Mouse (Mus musculus): ENCODE data around the gene Crtc1. TPM values are rescaled to one million over a fixed set of nuclear protein-coding genes. Genes with fewer than 3 reads are reported as not detected.
A peak's percentile ranks its signal among the peaks of the same experiment; 100 is the strongest.

Crtc1 gene
- polyA plus RNA-seq, 1 experiment from 2014 or later = 21.0 TPM

DNA sequence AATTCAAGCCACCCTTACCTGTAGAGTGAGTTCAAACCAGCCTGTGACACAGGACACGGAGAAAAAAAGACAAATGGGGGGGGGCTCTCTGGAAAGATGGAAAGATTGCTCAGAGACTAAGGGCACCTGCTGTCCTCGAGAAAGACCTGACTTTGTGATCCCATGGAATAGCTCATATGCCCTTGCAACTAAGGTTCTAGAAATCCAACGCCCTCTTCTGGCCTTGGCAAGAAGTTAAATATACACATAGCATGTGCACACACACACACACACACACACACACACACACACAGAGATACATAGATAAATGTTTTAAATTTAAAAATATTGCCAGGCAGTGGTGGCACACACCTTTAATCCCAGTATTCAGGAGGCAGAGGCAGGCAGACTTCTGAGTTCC is 867 bp upstream of the Crtc1 start:
- no peaks in the 10 kb centered on the region for H3K9me3 ChIP-seq (replicated peaks)
- peak overlapping the region; percentile 73 for H3K4me3 ChIP-seq (replicated peaks)
- no peaks in the 10 kb centered on the region for H3K27me3 ChIP-seq
- H3K36me3 ChIP-seq = no peaks in the 10 kb centered on the region
- H3K9ac ChIP-seq = no peak overlapping the region
- ATAC-seq (replicated peaks; ENCODE audit: low FRiP score) = 0 out of 2 replicates have a peak, but pooled peaks have one; percentile 3
- H3K27ac ChIP-seq = peak overlapping the region; percentile 81; the same call in 1 of the 2 replicates
- 51% methylated on average over 3 of the region's 3 CpGs for WGBS
- peaks cover 17% of the 10 kb centered on the region for H3K4me1 ChIP-seq
- H3K4me2 ChIP-seq = peak overlapping the region; percentile 81

DNA sequence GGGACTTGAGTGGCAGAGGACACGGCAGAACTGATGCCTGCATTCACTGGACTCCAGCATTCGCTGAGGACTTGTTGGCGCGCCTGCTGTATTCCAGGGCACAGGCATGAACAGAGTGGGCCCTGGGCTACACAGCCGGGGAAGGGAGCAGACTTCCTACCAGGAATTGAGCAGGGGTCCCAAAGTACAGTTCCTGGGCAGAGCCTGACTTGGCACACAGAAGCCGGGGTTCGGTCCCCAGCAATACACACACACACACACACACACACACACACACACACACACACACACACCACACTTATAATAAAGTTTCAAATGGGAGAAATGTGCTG is 435 bp upstream of the Crtc1 start:
- H3K27ac ChIP-seq = peak overlapping the region; percentile 81
- no peaks in the 10 kb centered on the region for H3K36me3 ChIP-seq
- H3K4me1 ChIP-seq = peaks cover 17% of the 10 kb centered on the region
- WGBS = 6% methylated on average over 7 of the region's 7 CpGs
- no peaks in the 10 kb centered on the region for H3K9me3 ChIP-seq (replicated peaks)
- peak overlapping the region; percentile 59 for H3K9ac ChIP-seq
- no peak for ATAC-seq (replicated peaks; ENCODE audit: low FRiP score)
- H3K4me3 ChIP-seq (replicated peaks) = peak overlapping the region; percentile 73
- H3K27me3 ChIP-seq = no peaks in the 10 kb centered on the region
- H3K4me2 ChIP-seq = peak overlapping the region; percentile 81

DNA sequence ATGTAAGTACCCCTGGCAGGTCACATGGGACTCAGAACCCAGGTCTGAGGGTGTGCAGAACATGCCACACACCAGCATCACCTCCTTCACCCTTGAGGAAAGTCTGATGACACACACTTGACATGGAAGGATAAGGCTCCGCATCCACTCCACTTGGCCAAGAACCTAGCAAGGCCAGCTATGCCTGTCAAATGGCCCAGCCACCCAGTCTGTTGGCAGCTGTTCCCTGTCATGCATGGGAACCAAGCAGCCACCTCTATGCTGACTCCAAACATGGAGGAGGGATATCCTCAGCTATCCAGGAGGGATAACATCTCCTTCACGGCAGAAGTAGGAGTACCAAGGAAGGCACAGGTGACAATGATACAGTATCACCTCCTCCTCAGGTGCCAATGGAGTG is 956 bp downstream of the Crtc1 start:
- ATAC-seq (replicated peaks; ENCODE audit: low FRiP score) = no peak
- no peak overlapping the region for H3K27ac ChIP-seq
- WGBS = 88% methylated on average over 2 of the region's 2 CpGs

DNA sequence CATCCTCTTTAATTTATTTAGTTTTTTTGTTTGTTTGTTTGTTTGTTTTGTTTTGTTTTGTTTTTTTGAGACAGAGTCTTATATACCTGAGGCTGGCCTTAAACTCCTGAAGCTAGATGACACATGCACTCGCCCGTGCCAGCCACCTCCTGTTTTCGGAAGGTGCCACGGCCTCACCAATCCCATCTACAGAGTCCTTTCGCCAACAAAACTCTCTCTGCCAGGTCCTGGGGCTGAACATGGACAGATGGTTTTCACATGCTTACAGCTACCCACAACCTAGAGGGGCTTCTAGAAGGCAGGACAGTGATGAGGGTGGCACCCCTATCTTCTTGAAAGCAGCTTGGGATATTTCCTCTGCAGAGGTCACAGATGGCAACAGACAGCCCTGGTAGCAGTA is 4.2 kb downstream of the Crtc1 start:
- no peak for ATAC-seq (replicated peaks; ENCODE audit: low FRiP score)
- Histone ChIP-seq H3K9me3 (replicated peaks) (no peaks in the 10 kb centered on the region), H3K27ac (no peak overlapping the region), H3K9ac (no peak overlapping the region), H3K4me1 (peaks cover 16% of the 10 kb centered on the region), H3K4me3 (replicated peaks) (no peak overlapping the region), H3K27me3 (no peaks in the 10 kb centered on the region), H3K4me2 (no peak overlapping the region), H3K36me3 (no peaks in the 10 kb centered on the region)
- 91% methylated on average over 5 of the region's 5 CpGs for WGBS

More for the DNA sequence above, 956 bp downstream of the Crtc1 start:
- Histone ChIP-seq H3K4me2 (peak overlapping the region; percentile 81), H3K36me3 (no peaks in the 10 kb centered on the region), H3K4me3 (replicated peaks) (peak overlapping the region; percentile 73), H3K27me3 (no peaks in the 10 kb centered on the region), H3K9ac (no peak overlapping the region), H3K4me1 (peaks cover 17% of the 10 kb centered on the region), H3K9me3 (replicated peaks) (no peaks in the 10 kb centered on the region)

DNA sequence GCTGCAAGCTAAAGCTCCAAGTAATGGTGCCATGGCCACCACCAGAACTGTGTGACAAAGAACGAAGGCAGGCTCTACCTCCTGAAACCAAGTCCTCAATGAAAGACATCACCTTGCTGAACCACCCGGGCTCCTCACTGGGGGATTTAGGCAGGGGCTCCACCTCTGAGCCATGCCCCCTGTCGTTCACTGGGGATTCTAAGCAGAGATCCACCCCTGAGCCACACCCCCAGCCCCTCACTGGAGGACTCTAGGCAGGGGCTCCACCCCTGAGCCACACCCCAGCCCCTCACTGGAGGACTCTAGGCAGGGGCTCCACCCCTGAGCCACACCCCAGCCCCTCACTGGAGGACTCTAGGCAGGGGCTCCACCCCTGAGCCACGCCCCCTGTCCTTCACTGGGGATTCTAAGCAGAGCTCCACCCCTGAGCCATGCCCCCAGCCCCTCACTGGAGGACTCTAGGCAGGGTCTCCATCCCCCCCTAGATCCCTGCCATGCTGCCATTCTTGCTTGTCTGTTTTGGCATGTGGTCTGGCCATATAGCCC is 6.3 kb downstream of the Crtc1 start:
- Histone ChIP-seq H3K4me3 (replicated peaks) (no peak overlapping the region), H3K9me3 (replicated peaks) (no peaks in the 10 kb centered on the region), H3K36me3 (no peaks in the 10 kb centered on the region), H3K9ac (no peak overlapping the region), H3K27ac (no peak overlapping the region), H3K27me3 (no peaks in the 10 kb centered on the region), H3K4me1 (peaks cover under 1% of the 10 kb centered on the region; the same call in 1 of the 2 replicates), H3K4me2 (no peak overlapping the region)
- WGBS = 58% methylated on average over 4 of the region's 4 CpGs
- ATAC-seq (replicated peaks; ENCODE audit: low FRiP score) = no peak

DNA sequence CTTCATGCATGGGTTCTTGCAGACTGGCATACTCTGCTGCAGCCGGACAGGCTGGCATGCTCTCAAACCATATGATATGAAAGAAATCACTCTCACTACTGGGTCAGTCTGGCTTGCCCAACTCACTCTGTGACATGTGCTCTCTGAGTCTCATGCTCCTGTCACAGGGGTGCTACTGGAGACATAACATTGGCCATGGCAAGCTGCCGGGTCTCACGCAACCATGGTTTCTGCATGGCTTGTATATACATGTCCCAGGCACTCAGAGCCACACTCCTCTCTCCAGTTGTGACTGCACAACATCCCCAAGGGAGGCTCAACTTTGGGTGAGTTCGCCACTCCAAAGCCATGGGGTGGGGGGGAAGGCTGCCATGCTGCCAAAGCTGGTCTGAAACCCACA is 8.2 kb downstream of the Crtc1 start:
- Histone ChIP-seq H3K27me3 (no peaks in the 10 kb centered on the region), H3K4me1 (no peaks in the 10 kb centered on the region), H3K4me3 (replicated peaks) (no peak overlapping the region), H3K9ac (no peak overlapping the region), H3K9me3 (replicated peaks) (no peaks in the 10 kb centered on the region), H3K27ac (no peak overlapping the region), H3K4me2 (no peak overlapping the region), H3K36me3 (no peaks in the 10 kb centered on the region)
- 96% methylated on average over 4 of the region's 4 CpGs for WGBS
- no peak for ATAC-seq (replicated peaks; ENCODE audit: low FRiP score)

DNA sequence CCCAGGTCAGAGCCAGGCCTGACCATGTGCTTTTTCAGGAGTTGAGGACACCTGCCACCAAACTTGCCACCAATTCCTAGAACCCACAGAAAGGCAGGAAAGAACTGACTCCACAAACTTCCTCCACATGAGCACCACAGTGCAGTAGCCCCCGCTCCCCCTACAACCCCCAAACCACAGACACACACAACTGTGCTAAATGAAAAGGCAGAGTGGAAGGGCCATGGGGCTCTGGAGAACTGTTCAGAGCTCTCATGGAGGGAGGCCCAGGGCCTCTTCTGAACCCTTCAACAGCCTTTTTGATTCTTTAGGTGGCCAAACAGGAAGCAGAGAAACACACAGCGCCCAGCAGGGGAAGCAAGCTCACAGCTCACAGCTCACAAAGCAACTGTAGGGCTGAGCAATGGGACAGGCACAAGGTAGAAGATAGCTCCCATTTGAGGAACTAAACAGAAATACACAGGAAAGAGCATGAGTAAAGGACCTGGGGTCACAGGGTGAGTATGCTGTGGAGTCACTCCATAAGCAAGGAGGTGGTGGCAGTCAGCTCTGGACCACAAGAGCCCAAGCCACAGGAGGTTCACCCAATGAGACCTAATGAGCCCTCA is 13.0 kb downstream of the Crtc1 start:
- H3K9me3 ChIP-seq (replicated peaks) = no peaks in the 10 kb centered on the region
- H3K27me3 ChIP-seq = no peaks in the 10 kb centered on the region
- no peaks in the 10 kb centered on the region for H3K36me3 ChIP-seq
- H3K4me2 ChIP-seq = no peak overlapping the region
- no peak for ATAC-seq (replicated peaks; ENCODE audit: low FRiP score)
- H3K27ac ChIP-seq = no peak overlapping the region
- H3K9ac ChIP-seq = no peak overlapping the region
- H3K4me1 ChIP-seq = peaks cover 5% of the 10 kb centered on the region; the same call in 1 of the 2 replicates
- H3K4me3 ChIP-seq (replicated peaks) = no peak overlapping the region
- WGBS = 91% methylated on average over 2 of the region's 2 CpGs

DNA sequence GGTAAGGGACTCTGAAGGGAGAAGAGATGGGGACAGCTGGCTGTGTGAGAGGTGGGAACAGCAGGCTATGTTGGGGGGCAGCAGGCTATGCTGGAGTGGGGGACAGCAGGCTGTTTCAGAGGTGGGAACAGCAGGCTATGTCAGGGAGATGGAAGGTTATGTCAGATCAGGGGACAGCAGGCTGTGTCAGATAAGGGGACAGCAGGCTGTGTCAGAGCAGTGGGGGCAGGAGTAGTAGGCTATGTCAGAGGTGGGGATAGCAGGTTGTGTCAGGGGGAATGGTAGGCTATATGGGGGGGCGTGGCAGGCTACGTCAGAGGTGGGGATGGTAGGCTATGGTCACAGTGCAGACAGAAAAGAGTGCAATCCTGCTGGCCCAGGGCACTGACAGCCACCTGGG is 16.7 kb downstream of the Crtc1 start:
- Histone ChIP-seq H3K4me1 (peaks cover 31% of the 10 kb centered on the region), H3K4me3 (replicated peaks) (no peak overlapping the region), H3K9ac (no peak overlapping the region), H3K36me3 (no peaks in the 10 kb centered on the region), H3K27me3 (no peaks in the 10 kb centered on the region), H3K9me3 (replicated peaks) (no peaks in the 10 kb centered on the region), H3K4me2 (no peak overlapping the region), H3K27ac (no peak overlapping the region)
- no peak for ATAC-seq (replicated peaks; ENCODE audit: low FRiP score)
- WGBS = 78% methylated on average over 2 of the region's 2 CpGs

DNA sequence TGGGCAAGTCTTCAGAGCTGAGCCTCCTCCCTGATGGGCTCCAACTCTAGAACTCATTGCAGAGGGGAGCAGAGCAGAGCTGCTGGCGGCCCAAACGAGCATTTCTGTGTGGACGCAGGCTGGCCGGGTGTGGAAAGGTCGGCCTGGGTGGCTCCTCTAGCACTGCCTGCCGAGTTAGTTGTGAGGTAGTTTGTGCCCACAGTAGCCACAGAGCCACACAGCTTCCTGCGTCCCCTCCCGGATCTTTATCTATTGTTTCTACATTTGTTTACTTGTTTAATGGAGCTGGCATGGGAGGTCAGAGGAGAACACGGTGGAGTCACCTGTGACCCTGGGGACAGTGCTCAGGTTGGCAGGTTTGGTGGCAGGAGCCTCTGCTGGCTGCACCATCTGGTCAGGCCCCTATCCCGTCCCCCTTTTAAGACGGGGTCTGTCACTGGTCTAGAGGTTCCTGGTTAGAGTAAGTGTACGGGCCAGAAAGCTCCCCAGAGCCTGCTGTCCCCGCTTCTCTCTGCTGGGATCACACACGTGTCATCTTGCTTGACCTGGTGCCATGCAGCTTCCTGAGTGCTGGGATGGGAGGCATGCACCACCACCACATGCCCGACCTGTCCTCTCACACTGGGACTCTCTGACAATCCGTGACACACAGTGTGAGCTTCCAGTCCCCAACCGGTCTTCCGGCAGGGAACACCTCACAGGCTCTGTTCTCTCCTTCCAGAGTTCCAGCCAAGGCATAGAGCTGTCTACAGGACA is 17.9 kb downstream of the Crtc1 start:
- H3K4me1 ChIP-seq = peaks cover 38% of the 10 kb centered on the region
- ATAC-seq (replicated peaks; ENCODE audit: low FRiP score) = no peak
- H3K4me3 ChIP-seq (replicated peaks) = no peak overlapping the region
- no peaks in the 10 kb centered on the region for H3K36me3 ChIP-seq
- H3K4me2 ChIP-seq = no peak overlapping the region
- H3K27me3 ChIP-seq = no peaks in the 10 kb centered on the region
- H3K9ac ChIP-seq = no peak overlapping the region
- no peak overlapping the region for H3K27ac ChIP-seq
- H3K9me3 ChIP-seq (replicated peaks) = no peaks in the 10 kb centered on the region
- 57% methylated on average over 18 of the region's 18 CpGs for WGBS

DNA sequence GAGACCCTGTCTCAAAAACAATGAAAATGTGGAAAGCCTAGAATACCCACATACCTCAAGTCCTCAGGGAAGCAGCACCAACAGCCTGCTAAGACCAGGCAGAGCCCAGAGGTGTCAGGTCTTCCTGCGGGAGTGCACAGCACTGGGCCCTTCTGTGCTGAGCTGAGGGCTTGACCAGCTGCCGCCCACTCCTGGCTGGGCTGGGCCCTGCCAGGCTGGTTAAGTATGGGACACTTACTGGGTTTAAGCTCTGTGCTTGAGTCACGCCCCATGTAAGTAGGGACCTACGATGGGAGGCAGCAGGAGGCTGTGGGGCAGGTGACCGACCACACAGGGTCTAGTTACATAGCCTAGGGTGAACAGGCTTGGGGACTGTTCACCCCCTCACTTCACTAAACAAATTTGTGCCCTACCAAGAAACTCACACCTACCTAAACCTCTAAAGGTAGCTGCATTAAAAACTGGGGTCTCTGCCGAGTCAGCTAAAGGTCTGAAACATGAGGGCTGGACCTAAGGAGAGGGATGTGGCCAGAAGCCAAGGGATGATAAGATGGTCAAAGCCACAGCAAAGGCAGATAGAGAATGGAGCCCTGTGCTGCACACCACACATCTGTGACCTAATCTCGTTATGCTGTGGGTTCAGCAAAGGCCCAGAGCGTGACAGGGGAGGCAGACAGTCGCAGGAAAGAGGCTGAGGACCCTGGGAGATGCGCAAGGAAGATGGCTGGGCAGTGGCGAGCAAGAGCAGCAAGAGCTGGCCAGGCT is 19.3 kb downstream of the Crtc1 start:
- no peak for ATAC-seq (replicated peaks; ENCODE audit: low FRiP score)
- 80% methylated on average over 11 of the region's 11 CpGs for WGBS

DNA sequence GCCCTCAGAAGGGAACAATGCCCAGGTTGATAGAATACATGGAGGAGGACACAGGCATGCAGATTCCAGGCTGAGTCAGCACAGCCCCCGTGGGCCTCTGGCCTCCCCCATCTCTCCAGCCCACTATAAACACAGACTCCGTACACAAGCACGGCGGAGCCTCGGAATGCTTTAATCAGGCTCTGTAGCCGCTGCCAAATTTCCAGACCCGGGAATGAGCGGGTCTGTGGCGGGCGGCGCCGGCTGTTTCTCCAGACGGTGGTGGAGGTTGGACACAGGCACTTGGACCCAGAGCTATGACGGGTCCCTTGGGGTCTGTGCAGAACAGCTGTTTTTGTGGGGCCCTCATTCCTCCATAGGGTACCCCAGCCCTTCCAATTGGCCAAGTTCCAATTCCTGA is 20.4 kb downstream of the Crtc1 start:
- ATAC-seq (replicated peaks; ENCODE audit: low FRiP score) = peak; percentile 34; the same call in 1 of the 2 replicates
- WGBS = 41% methylated on average over 14 of the region's 14 CpGs
- 0 out of 2 replicates have a peak, but pooled peaks cover 6% of the 10 kb centered on the region for H3K36me3 ChIP-seq
- H3K4me3 ChIP-seq (replicated peaks) = no peak overlapping the region
- no peaks in the 10 kb centered on the region for H3K27me3 ChIP-seq
- H3K9me3 ChIP-seq (replicated peaks) = no peaks in the 10 kb centered on the region
- H3K4me2 ChIP-seq = no peak overlapping the region
- H3K4me1 ChIP-seq = peaks cover 47% of the 10 kb centered on the region
- 0 out of 2 replicates have a peak overlapping the region, but pooled peaks have one; percentile 1 for H3K27ac ChIP-seq
- H3K9ac ChIP-seq = no peak overlapping the region

More for the DNA sequence above, 19.3 kb downstream of the Crtc1 start:
- no peak overlapping the region for H3K4me2 ChIP-seq
- no peaks in the 10 kb centered on the region for H3K27me3 ChIP-seq
- H3K9me3 ChIP-seq (replicated peaks) = no peaks in the 10 kb centered on the region
- no peak overlapping the region for H3K27ac ChIP-seq
- no peaks in the 10 kb centered on the region for H3K36me3 ChIP-seq
- no peak overlapping the region for H3K4me3 ChIP-seq (replicated peaks)
- H3K9ac ChIP-seq = no peak overlapping the region
- H3K4me1 ChIP-seq = peaks cover 47% of the 10 kb centered on the region

DNA sequence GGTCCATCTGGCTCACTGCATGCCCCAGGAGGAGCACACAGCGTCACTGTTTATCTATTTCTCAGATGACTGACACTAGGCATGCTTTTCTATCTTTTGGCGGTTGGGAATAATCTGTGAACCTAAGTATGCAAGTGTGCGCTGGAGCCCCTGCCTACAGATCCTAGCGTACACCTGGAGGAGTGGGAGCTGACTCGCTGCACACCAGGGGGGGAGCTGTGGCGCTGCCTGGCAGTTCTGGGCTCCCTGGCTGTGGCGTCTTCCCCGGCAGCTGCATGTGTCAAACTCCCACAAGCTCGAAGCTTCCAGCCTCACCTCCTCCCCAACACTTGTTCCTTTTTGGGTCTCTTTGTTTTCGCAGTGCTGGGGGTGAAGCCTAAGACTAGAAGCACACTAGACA is 21.5 kb downstream of the Crtc1 start:
- 0 out of 2 replicates have a peak, but pooled peaks cover 12% of the 10 kb centered on the region for H3K36me3 ChIP-seq
- no peak overlapping the region for H3K4me2 ChIP-seq

More for the DNA sequence above, 21.5 kb downstream of the Crtc1 start:
- ATAC-seq (replicated peaks; ENCODE audit: low FRiP score) = no peak
- no peaks in the 10 kb centered on the region for H3K27me3 ChIP-seq
- H3K9me3 ChIP-seq (replicated peaks) = no peaks in the 10 kb centered on the region
- no peak overlapping the region for H3K4me3 ChIP-seq (replicated peaks)
- H3K9ac ChIP-seq = no peak overlapping the region
- peaks cover 47% of the 10 kb centered on the region for H3K4me1 ChIP-seq
- no peak overlapping the region for H3K27ac ChIP-seq
- 47% methylated on average over 10 of the region's 10 CpGs for WGBS

Data from kidney, embryonic 15.5 days (tissue).